Mouse (Mus musculus) CH12.LX (cell line): ENCODE measurements around the gene Ifit1bl1. TPM values are rescaled to one million over a fixed set of nuclear protein-coding genes. Genes with fewer than 3 reads are reported as not detected.

Source experiments
- DNase-seq: peaks from one replicate; pipeline ENCODE4 v3.0.0-alpha.2; 2013; ENCODE audit errors: extremely low read depth
- H3K27ac ChIP-seq: 2 replicates; pipeline ENCODE4 v1.5.1; 2012; ENCODE audit warnings: low read depth, mild to moderate bottlenecking, control low read depth, moderate library complexity; ENCODE audit not compliant: insufficient read depth
- H3K27me3 ChIP-seq: replicated peaks from 2 replicates; pipeline ENCODE3; 2012; ENCODE audit warnings: inconsistent platforms
- H3K36me3 ChIP-seq, 2 experiments: replicated peaks in 1 of 2; 2 replicates each; pipeline versions ENCODE3 to v1.6.1; 2012; ENCODE audit warnings: inconsistent platforms in 1 of 2, low read length in 1 of 2, mild to moderate bottlenecking in 1 of 2, mixed read lengths in 1 of 2, moderate library complexity in 1 of 2; ENCODE audit not compliant: control insufficient read depth in 1 of 2, insufficient read depth in 1 of 2
- H3K4me1 ChIP-seq, 2 experiments: 2 replicates each; pipeline ENCODE4 v1.6.1; 2012; ENCODE audit warnings: inconsistent platforms in 1 of 2, moderate library complexity in 1 of 2; ENCODE audit not compliant: insufficient read depth in 2 of 2, control insufficient read depth in 1 of 2
- H3K4me2 ChIP-seq: 2 replicates; pipeline ENCODE4 v1.6.1; 2012; ENCODE audit warnings: low read depth, mild to moderate bottlenecking, control low read depth; ENCODE audit not compliant: poor library complexity, insufficient read depth, severe bottlenecking
- H3K4me3 ChIP-seq, 3 experiments: fragments of 150-350 bp in 1 of 3; sonication (generic) in 1 of 3; replicated peaks in 1 of 3; 2 replicates each; pipeline versions ENCODE3 to v1.5.1; 2011 to 2012; ENCODE audit warnings: low read depth in 2 of 3, low read length in 2 of 3, mild to moderate bottlenecking in 2 of 3, moderate library complexity in 2 of 3, control low read depth in 1 of 3, improper control_type of control experiment in 1 of 3, inconsistent platforms in 1 of 3, mixed read lengths in 1 of 3; ENCODE audit not compliant: poor library complexity in 1 of 3
- H3K79me2 ChIP-seq: replicated peaks from 2 replicates; pipeline ENCODE4 v1.6.1; 2012; ENCODE audit warnings: mild to moderate bottlenecking, moderate library complexity; ENCODE audit not compliant: control insufficient read depth, poor library complexity, insufficient read depth, severe bottlenecking; ENCODE audit errors: extremely low read depth
- H3K9ac ChIP-seq: 2 replicates; pipeline ENCODE4 v1.6.1; 2012; ENCODE audit warnings: low read depth, mild to moderate bottlenecking, control low read depth, moderate library complexity; ENCODE audit not compliant: insufficient read depth
- H3K9me3 ChIP-seq: replicated peaks from 2 replicates; pipeline ENCODE3; 2012; ENCODE audit warnings: low read length, inconsistent platforms, mixed read lengths
- ELF1 ChIP-seq: IDR thresholded peaks from 2 replicates; pipeline ENCODE4 v1.6.1; 2014; ENCODE audit warnings: low read depth, mild to moderate bottlenecking, inconsistent platforms, low read length, improper control_type of control experiment
- EP300 ChIP-seq: IDR thresholded peaks from 2 replicates; pipeline ENCODE4 v1.6.1; 2011; ENCODE audit warnings: low read length, improper control_type of control experiment
- GABPA ChIP-seq: IDR thresholded peaks from 2 replicates; pipeline ENCODE4 v1.6.1; 2012; ENCODE audit warnings: low read depth, low read length, improper control_type of control experiment, inconsistent platforms; ENCODE audit not compliant: insufficient replicate concordance
- JUN ChIP-seq: IDR thresholded peaks from 2 replicates; pipeline ENCODE4 v1.6.1; 2011; ENCODE audit warnings: low read depth, mild to moderate bottlenecking, low read length, improper control_type of control experiment, moderate library complexity; ENCODE audit not compliant: insufficient read depth
- JUND ChIP-seq: conservative IDR thresholded peaks from 2 replicates; pipeline ENCODE4 v1.6.1; 2011; ENCODE audit warnings: low read depth, low read length, improper control_type of control experiment
- MXI1 ChIP-seq: IDR thresholded peaks from 2 replicates; pipeline ENCODE4 v1.6.1; 2011; ENCODE audit warnings: mild to moderate bottlenecking, low read depth, low read length, improper control_type of control experiment
- NELFE ChIP-seq: IDR thresholded peaks from 2 replicates; pipeline ENCODE4 v1.6.1; 2011; ENCODE audit warnings: low read depth, low read length, improper control_type of control experiment
- NRF1 ChIP-seq: IDR thresholded peaks from 2 replicates; pipeline ENCODE4 v1.6.1; 2014; ENCODE audit warnings: low read depth, mild to moderate bottlenecking, inconsistent platforms, low read length, improper control_type of control experiment, moderate library complexity
- PAX5 ChIP-seq: IDR thresholded peaks from 2 replicates; pipeline ENCODE4 v1.6.1; 2012; ENCODE audit warnings: low read length, inconsistent platforms, mixed read lengths
- POLR2AphosphoS2 ChIP-seq: IDR thresholded peaks from 2 replicates; pipeline ENCODE4 v1.6.1; 2011; ENCODE audit warnings: low read depth, low read length, improper control_type of control experiment
- RAD21 ChIP-seq: IDR thresholded peaks from 2 replicates; pipeline ENCODE4 v1.6.1; 2011; ENCODE audit warnings: low read depth, mild to moderate bottlenecking, low read length, improper control_type of control experiment, moderate library complexity
- SIN3A ChIP-seq: IDR thresholded peaks from 2 replicates; pipeline ENCODE4 v1.6.1; 2012; ENCODE audit warnings: low read length, improper control_type of control experiment, inconsistent platforms
- SMC3 ChIP-seq: IDR thresholded peaks from 2 replicates; pipeline ENCODE4 v1.6.1; 2011; ENCODE audit warnings: low read depth, low read length, improper control_type of control experiment
- dilution Hi-C: fragments of 300-500 bp; cut with MboI; formaldehyde crosslinking; loops from 2 replicates; pipeline ENCODE4 v1.14.3; 2020; ENCODE audit warnings: low sequenced_read_pairs; ENCODE audit not compliant: extremely low pct_unique_long_range_greater_than_20kb, extremely low pct_ligation_motif_present
- in situ Hi-C: fragments of 300-500 bp; cut with MboI; formaldehyde crosslinking; loops from 3 replicates; pipeline ENCODE4 v1.14.3; 2019; ENCODE audit warnings: low sequenced_read_pairs, low pct_ligation_motif_present, low pct_unique_long_range_greater_than_20kb, mixed read lengths
- polyA plus RNA-seq: library from polyadenylated mRNA; unstranded; fragments of >175 nt; gene quantifications from 2 replicates; pipeline ENCODE4 v1.2.1, GENCODE M21; 2012; ENCODE audit warnings: low read depth; ENCODE audit not compliant: insufficient read length
- total RNA-seq, 2 experiments: library from RNA; depleted of rRNA; stranded (reverse); fragments of 300-350 nt in 1 of 2; fragments of >200 nt in 1 of 2; gene quantifications; 2 replicates each; pipeline ENCODE4 v1.2.3; 2012 to 2014

Ifit1bl1 gene
- total and polyA plus RNA-seq, 3 experiments = 0.09 to 0.26 TPM; not detected in 1

- no peak for DNase-seq
- in situ Hi-C loops = no loop called here
- H3K9me3 ChIP-seq = no peaks in the 10 kb centered on the region
Measured at GRCm38 (mm10) chr19:34631487-34631886, 29.7 kb upstream of the Ifit1bl1 start.

GRCm38 (mm10) chr19:34627496-34627895, 25.7 kb upstream of the Ifit1bl1 start:
- H3K27me3 ChIP-seq = no peaks in the 10 kb centered on the region
- H3K9ac ChIP-seq = no peak overlapping the region
- no peaks in the 10 kb centered on the region for H3K36me3 ChIP-seq
- in situ Hi-C loops (no loop called here), dilution Hi-C loops (no loop called here)
- H3K4me1 ChIP-seq = no peaks in the 10 kb centered on the region
- no peak for TF ChIP-seq SIN3A
- DNase-seq = no peak
- H3K9me3 ChIP-seq = no peaks in the 10 kb centered on the region
- no peak overlapping the region for H3K27ac ChIP-seq
- H3K4me3 ChIP-seq = no peak overlapping the region
- H3K79me2 ChIP-seq = no peaks in the 10 kb centered on the region
- no peak overlapping the region for H3K4me2 ChIP-seq

More at GRCm38 (mm10) chr19:34631487-34631886, 29.7 kb upstream of the Ifit1bl1 start:
- Histone ChIP-seq H3K27me3 (no peaks in the 10 kb centered on the region), H3K79me2 (no peaks in the 10 kb centered on the region), H3K27ac (no peak overlapping the region)
- TF ChIP-seq RAD21 (no peak), NELFE (no peak), GABPA (no peak), ELF1 (no peak)
- TF ChIP-seq, all 38 proteins: peak for 0
- Histone ChIP-seq H3K4me3 (no peak overlapping the region), H3K4me1 (no peaks in the 10 kb centered on the region), H3K36me3 (no peaks in the 10 kb centered on the region), H3K9ac (no peak overlapping the region), H3K4me2 (no peak overlapping the region)
- dilution Hi-C loops = no loop called here

- H3K4me1 ChIP-seq = no peaks in the 10 kb centered on the region
- TF ChIP-seq RAD21 (no peak), ELF1 (no peak), SMC3 (no peak), JUN (no peak), PAX5 (no peak), EP300 (no peak), POLR2AphosphoS2 (no peak), NRF1 (no peak), JUND (no peak), MXI1 (no peak)
- TF ChIP-seq, all 38 proteins: peak for 0
- no peaks in the 10 kb centered on the region for H3K27me3 ChIP-seq
- H3K9me3 ChIP-seq = no peaks in the 10 kb centered on the region
- DNase-seq = no peak
- H3K79me2 ChIP-seq = no peaks in the 10 kb centered on the region
- no peaks in the 10 kb centered on the region for H3K36me3 ChIP-seq
- dilution Hi-C loops (no loop called here), in situ Hi-C loops (no loop called here)
- no peak overlapping the region for H3K9ac ChIP-seq
- no peak overlapping the region for H3K27ac ChIP-seq
- H3K4me3 ChIP-seq = no peak overlapping the region
- no peak overlapping the region for H3K4me2 ChIP-seq
Measured at GRCm38 (mm10) chr19:34624663-34625062, 22.9 kb upstream of the Ifit1bl1 start.
